Mouse (Mus musculus) adrenal gland, adult (tissue): ENCODE measurements around the gene Foxp1.

Experiments used
- DNase-seq, 2 experiments: peaks; one replicate each; pipeline ENCODE4 v3.0.0; 2022 to 2023; ENCODE audit warnings: low spot score in 1 of 2; ENCODE audit not compliant: inconsistent age in 2 of 2

The Foxp1 gene

GRCm38 (mm10) chr6:99031321-99031903 is 491.1 kb downstream of the Foxp1 start:
- peak in 1 of 2 experiments; percentile 55 for DNase-seq

- DNase-seq: no peak
Observed at GRCm38 (mm10) chr6:99030251-99030650, 492.3 kb downstream of the Foxp1 start.

GRCm38 (mm10) chr6:99029438-99029837 is 493.1 kb downstream of the Foxp1 start:
- no peak for DNase-seq

GRCm38 (mm10) chr6:99028989-99029305 is 493.6 kb downstream of the Foxp1 start:
- DNase-seq: no peak

GRCm38 (mm10) chr6:99028161-99028988 is 494.1 kb downstream of the Foxp1 start:
- DNase-seq: peak; percentile 63 to 86

- peak in 1 of 2 experiments; percentile 88 for DNase-seq
Observed at GRCm38 (mm10) chr6:99027542-99028160, 494.9 kb downstream of the Foxp1 start.

- peak; percentile 26 to 74 for DNase-seq
Observed at GRCm38 (mm10) chr6:99026635-99027541, 495.6 kb downstream of the Foxp1 start.

GRCm38 (mm10) chr6:99026040-99026439 is 496.5 kb downstream of the Foxp1 start:
- DNase-seq: peak in 1 of 2 experiments; percentile 49

GRCm38 (mm10) chr6:99024588-99024987 is 497.9 kb downstream of the Foxp1 start:
- DNase-seq: no peak

- DNase-seq: no peak
Observed at GRCm38 (mm10) chr6:99020570-99021444, 501.7 kb downstream of the Foxp1 start.

- no peak for DNase-seq
Observed at GRCm38 (mm10) chr6:99019716-99020115, 502.8 kb downstream of the Foxp1 start.

GRCm38 (mm10) chr6:99019266-99019665 is 503.3 kb downstream of the Foxp1 start:
- DNase-seq: peak; percentile 70 to 77

GRCm38 (mm10) chr6:99013866-99014502 is 508.5 kb downstream of the Foxp1 start:
- DNase-seq: no peak

- no peak for DNase-seq
Observed at GRCm38 (mm10) chr6:99013119-99013865, 509.2 kb downstream of the Foxp1 start.

GRCm38 (mm10) chr6:99011895-99012584 is 510.5 kb downstream of the Foxp1 start:
- no peak for DNase-seq

- DNase-seq: no peak
Observed at GRCm38 (mm10) chr6:99009771-99010170, 512.8 kb downstream of the Foxp1 start.

- DNase-seq: no peak
Observed at GRCm38 (mm10) chr6:99008565-99008964, 514.0 kb downstream of the Foxp1 start.

GRCm38 (mm10) chr6:99007542-99007941 is 515.0 kb downstream of the Foxp1 start:
- DNase-seq: no peak
